Mouse (Mus musculus) c-Kit-positive CD71-positive TER-119-positive erythroid progenitor cells, embryonic 14.5 days (primary cell): ENCODE results near the gene Terb1.

Experiments used
- DNase-seq: peaks from one replicate; pipeline ENCODE4 v3.0.0-alpha.2; 2013; ENCODE audit warnings: low spot score

The Terb1 gene

GRCm38 (mm10) chr8:104411468-104411867, 98.2 kb downstream of the Terb1 start:
- no peak for DNase-seq

- DNase-seq: no peak
Observed at GRCm38 (mm10) chr8:104410628-104411273, 99.0 kb downstream of the Terb1 start.

GRCm38 (mm10) chr8:104408328-104409110, 101.2 kb downstream of the Terb1 start:
- no peak for DNase-seq

- no peak for DNase-seq
Observed at GRCm38 (mm10) chr8:104406340-104407128, 103.2 kb downstream of the Terb1 start.

- no peak for DNase-seq
Observed at GRCm38 (mm10) chr8:104405430-104406187, 104.1 kb downstream of the Terb1 start.

- DNase-seq: no peak
Observed at GRCm38 (mm10) chr8:104403596-104403995, 106.1 kb downstream of the Terb1 start.
